Mouse (Mus musculus): ENCODE results near the gene Reln. TPM values are rescaled to one million over a fixed set of nuclear protein-coding genes. Genes with fewer than 3 reads are reported as not detected.

The Reln gene
- polyA plus RNA-seq, 1 experiment: 45.6 TPM

DNA sequence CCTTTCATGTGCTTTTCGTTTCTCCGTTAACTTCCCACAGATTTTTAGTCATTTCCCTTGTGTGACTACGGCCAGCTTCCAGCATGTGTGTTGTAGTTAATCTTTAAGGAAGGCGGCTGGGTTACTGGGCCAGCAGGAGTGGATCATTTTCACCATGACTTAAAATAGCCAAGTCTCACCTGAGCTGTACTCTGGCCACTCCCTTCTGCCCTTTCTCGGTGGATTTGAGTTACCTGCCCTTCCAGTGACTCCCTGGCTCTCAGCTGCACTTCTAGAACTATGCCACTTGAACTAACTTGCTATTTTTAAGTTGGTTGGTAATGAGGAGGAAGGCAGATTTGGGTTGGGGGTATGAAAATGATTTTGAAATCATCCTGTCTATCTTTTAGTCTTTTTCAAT is 406.4 kb downstream of the Reln start:
- no peak for TF ChIP-seq CTCF (IDR thresholded peaks at IDR 0.05; ENCODE audit: extremely low read depth, insufficient read depth, low read length)
- no peak for TF ChIP-seq POLR2A (IDR thresholded peaks at IDR 0.05; ENCODE audit: extremely low read depth, insufficient read depth, low read length)
- Histone ChIP-seq H3K4me3 (ENCODE audit: insufficient read depth, low read length) (no peak overlapping the region), H3K4me1 (ENCODE audit: control insufficient read depth, insufficient read depth, low read length) (no peaks in the 10 kb centered on the region), H3K27ac (ENCODE audit: insufficient read depth, low read length) (no peak overlapping the region)

DNA sequence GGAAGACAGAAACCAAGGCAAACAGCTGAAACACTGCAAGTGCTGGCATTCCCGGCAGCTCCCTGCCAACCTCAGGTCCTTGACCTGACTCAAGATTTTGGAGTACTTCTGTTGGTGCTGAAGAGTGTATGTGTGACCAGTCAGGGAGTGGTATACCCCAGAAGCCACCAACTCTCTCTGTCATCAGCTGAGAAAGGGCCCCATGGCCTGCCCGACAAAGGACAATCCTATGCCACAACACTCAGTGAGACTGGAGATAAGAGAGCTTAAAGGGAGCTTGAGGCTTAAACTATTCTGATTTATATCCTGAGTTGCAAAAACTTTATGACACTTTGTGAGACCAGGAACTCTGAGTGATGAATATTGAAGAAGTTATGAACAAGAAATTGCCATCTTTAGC is 407.9 kb downstream of the Reln start:
- no peaks in the 10 kb centered on the region for H3K4me1 ChIP-seq (ENCODE audit: control insufficient read depth, insufficient read depth, low read length)
- no peak for TF ChIP-seq POLR2A (IDR thresholded peaks at IDR 0.05; ENCODE audit: extremely low read depth, insufficient read depth, low read length)
- TF ChIP-seq CTCF (IDR thresholded peaks at IDR 0.05; ENCODE audit: extremely low read depth, insufficient read depth, low read length): no peak
- H3K27ac ChIP-seq (ENCODE audit: insufficient read depth, low read length): no peak overlapping the region
- no peak overlapping the region for H3K4me3 ChIP-seq (ENCODE audit: insufficient read depth, low read length)

DNA sequence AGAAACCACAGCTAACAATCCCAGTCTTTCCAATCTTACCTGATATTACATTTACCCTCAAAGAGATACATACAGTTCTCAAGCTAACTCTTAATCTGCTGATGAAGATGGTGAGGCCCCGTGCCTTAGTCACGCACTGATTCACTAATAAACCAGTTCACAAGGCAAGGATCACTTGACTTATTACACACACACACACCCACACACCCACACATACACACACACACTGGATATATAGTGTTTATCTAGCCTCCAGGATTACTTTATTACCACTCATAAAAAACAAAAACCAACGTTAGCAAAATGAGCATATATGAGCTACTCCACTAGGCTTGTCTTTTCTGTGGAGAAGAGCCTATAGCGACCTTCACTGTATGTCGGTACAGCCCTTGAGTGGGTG is 408.4 kb downstream of the Reln start:
- Histone ChIP-seq H3K4me3 (ENCODE audit: insufficient read depth, low read length) (no peak overlapping the region), H3K27ac (ENCODE audit: insufficient read depth, low read length) (no peak overlapping the region), H3K4me1 (ENCODE audit: control insufficient read depth, insufficient read depth, low read length) (no peaks in the 10 kb centered on the region)
- TF ChIP-seq POLR2A (IDR thresholded peaks at IDR 0.05; ENCODE audit: extremely low read depth, insufficient read depth, low read length): no peak

DNA sequence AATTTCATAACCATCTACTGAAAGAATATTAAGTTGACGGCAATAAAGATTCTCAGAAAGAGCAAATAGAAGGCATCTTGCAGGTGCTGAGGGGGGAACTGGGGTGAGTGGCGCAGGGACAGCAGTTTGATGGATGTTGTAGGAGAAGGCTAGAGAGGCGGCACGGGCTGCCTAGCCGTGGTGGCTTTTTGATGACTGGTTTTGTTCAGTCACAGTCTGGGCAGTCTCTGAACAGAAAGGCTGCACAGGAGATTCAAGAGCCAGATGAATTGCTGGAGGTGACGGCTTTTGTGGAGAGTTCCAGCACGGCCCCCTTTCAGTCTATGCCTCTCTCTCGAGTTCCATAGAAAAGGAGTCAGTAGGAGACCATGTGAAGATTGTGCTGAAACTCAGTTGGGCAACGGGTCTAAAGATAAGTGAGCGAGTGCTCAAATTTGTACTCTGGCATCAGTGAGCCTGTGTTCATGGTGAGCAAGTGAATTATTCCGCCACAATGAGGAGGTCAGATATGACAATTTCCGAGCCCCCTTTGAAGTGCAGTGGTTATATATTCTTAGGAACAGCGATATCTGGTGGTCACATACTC is 409.6 kb downstream of the Reln start:
- H3K27ac ChIP-seq (ENCODE audit: insufficient read depth, low read length): no peak overlapping the region
- H3K4me1 ChIP-seq (ENCODE audit: control insufficient read depth, insufficient read depth, low read length): no peaks in the 10 kb centered on the region
- H3K4me3 ChIP-seq (ENCODE audit: insufficient read depth, low read length): no peak overlapping the region
- TF ChIP-seq CTCF (IDR thresholded peaks at IDR 0.05; ENCODE audit: extremely low read depth, insufficient read depth, low read length) (no peak), POLR2A (IDR thresholded peaks at IDR 0.05; ENCODE audit: extremely low read depth, insufficient read depth, low read length) (no peak)

DNA sequence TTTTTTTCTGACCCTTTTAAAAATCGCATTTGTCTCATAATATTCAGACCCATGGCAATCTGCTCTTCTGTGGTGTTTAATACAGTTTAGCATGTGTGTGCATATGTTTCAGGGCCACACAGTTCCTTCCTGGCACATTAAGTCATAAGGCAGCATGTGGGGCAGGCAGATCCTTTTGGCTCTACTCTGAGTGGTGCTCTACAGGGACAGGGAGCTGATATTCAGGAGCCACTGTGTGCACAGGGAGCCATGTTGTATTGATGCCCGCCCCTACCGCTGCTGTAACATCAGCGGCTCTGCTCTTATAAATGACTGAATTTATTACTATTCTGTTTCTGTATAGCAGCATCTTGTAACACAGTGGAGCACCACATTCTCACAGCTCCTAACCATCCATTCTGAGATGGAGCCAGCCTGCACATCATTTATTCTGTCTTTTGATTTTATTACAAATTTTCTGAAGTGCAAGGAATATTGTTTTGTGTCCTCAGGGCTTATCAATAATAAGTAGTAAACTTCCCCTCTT is 410.3 kb downstream of the Reln start:
- TF ChIP-seq CTCF (IDR thresholded peaks at IDR 0.05; ENCODE audit: extremely low read depth, insufficient read depth, low read length): no peak
- TF ChIP-seq POLR2A (IDR thresholded peaks at IDR 0.05; ENCODE audit: extremely low read depth, insufficient read depth, low read length): no peak

DNA sequence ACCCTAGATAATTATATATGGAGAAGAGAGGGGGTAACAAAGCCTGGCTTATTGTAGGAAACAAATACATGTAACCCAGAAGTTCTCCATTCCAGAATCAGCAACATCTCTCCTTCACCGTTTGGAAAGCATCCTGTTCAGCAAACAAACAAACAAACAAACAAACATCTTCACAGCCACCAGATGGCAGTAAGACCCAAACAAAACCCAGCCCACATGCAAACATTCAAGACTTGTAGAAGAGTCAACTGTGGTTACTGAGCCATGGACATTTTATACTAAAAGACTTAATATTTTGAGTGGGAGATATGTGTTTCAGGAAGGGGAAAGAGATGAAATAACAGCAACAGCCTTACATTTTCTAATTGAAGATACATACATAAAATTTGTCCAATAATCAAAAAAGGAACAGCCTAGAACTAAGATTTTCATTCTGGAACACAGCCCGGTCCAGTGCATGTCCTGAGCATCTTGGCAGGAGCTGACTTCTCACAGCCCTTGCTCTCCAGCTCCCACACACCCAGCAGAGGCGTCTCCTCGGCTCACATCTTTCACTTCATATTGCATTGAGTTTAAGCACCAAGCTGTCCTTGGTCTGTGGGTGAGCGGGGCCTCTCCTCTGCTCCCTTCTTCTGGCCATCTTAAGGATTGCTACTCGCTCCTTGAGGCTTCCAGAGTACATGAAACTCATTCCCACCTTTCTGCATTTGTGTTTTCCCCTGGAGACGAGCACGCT is 411.0 kb downstream of the Reln start:
- TF ChIP-seq CTCF (IDR thresholded peaks at IDR 0.05; ENCODE audit: extremely low read depth, insufficient read depth, low read length) (peak; percentile 38; the same call in 1 of the 2 replicates), POLR2A (IDR thresholded peaks at IDR 0.05; ENCODE audit: extremely low read depth, insufficient read depth, low read length) (no peak)
- no peak overlapping the region for H3K27ac ChIP-seq (ENCODE audit: insufficient read depth, low read length)
- H3K4me1 ChIP-seq (ENCODE audit: control insufficient read depth, insufficient read depth, low read length): no peaks in the 10 kb centered on the region

More for the DNA sequence above, 410.3 kb downstream of the Reln start:
- Histone ChIP-seq H3K4me3 (ENCODE audit: insufficient read depth, low read length) (no peak overlapping the region), H3K4me1 (ENCODE audit: control insufficient read depth, insufficient read depth, low read length) (no peaks in the 10 kb centered on the region), H3K27ac (ENCODE audit: insufficient read depth, low read length) (no peak overlapping the region)

DNA sequence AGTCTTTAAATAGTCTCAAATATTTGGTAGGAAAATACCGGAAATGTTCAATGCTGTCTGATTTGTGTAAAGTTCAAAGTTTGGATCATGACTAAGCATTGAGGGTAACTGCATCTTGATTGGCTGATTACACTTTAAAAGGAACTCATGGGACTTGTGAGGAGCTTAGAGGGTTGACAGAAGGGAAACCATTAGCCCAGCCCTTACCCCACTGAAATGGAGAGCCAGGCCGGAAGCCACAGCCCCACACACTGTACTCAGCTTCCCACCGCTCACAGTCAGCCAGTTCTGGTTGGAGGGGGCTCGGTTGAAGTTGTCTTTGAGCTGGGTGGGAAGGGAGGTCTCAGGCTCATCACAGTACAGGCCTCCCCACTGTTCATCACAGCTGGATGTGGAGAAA is 413.4 kb downstream of the Reln start:
- Histone ChIP-seq H3K4me3 (ENCODE audit: insufficient read depth, low read length) (no peak overlapping the region), H3K4me1 (ENCODE audit: control insufficient read depth, insufficient read depth, low read length) (no peaks in the 10 kb centered on the region), H3K27ac (ENCODE audit: insufficient read depth, low read length) (no peak overlapping the region)
- no peak for TF ChIP-seq POLR2A (IDR thresholded peaks at IDR 0.05; ENCODE audit: extremely low read depth, insufficient read depth, low read length)

More for the DNA sequence above, 411.0 kb downstream of the Reln start:
- H3K4me3 ChIP-seq (ENCODE audit: insufficient read depth, low read length): no peak overlapping the region

DNA sequence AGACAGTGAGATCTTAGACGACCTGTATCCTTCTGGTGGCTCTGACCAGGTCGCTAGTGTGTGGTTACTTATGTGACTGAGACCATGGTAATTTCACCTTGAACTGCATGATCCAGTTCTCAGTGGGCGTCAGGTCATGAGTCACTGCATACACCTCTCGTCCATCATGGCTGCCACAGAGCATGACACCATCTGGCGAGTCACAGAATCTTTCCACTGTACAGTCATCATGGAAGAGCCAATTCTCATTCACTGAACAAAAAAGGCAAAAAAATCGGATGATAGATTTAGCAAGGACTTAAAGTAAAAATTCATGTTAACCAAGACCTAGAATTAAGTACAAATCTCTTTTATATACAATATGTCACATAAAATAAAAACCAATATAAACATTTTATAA is 424.2 kb downstream of the Reln start:
- TF ChIP-seq CTCF (IDR thresholded peaks at IDR 0.05; ENCODE audit: extremely low read depth, insufficient read depth, low read length) (no peak), POLR2A (IDR thresholded peaks at IDR 0.05; ENCODE audit: extremely low read depth, insufficient read depth, low read length) (no peak)
- H3K4me1 ChIP-seq (ENCODE audit: control insufficient read depth, insufficient read depth, low read length): no peaks in the 10 kb centered on the region
- H3K27ac ChIP-seq (ENCODE audit: insufficient read depth, low read length): no peak overlapping the region
- no peak overlapping the region for H3K4me3 ChIP-seq (ENCODE audit: insufficient read depth, low read length)

DNA sequence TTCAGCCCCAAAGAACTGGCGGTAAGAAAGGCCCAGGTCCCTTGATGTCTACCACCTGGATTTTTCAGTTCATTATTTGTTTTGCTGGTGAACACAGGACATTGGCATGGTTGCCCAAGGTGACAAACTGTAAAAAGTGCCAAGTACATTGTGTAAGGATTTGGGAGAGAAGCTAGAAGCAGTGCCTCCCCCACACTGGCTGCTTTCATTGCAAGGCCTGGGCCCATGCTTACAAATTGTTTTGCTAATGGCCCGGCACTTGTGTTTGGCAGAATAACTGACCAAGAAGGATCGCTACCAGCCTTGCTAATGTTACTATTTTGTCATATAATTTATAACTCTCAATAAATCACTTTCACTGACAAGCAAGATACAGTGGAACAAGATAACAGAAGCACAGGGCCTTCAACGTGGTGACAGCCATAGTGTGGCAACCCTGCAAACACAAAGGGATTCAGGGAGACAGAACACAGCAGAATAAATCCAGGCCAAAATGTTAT is 425.2 kb downstream of the Reln start:
- TF ChIP-seq POLR2A (IDR thresholded peaks at IDR 0.05; ENCODE audit: extremely low read depth, insufficient read depth, low read length) (no peak), CTCF (IDR thresholded peaks at IDR 0.05; ENCODE audit: extremely low read depth, insufficient read depth, low read length) (no peak)
- H3K27ac ChIP-seq (ENCODE audit: insufficient read depth, low read length): no peak overlapping the region
- no peak overlapping the region for H3K4me3 ChIP-seq (ENCODE audit: insufficient read depth, low read length)
- H3K4me1 ChIP-seq (ENCODE audit: control insufficient read depth, insufficient read depth, low read length): no peaks in the 10 kb centered on the region

DNA sequence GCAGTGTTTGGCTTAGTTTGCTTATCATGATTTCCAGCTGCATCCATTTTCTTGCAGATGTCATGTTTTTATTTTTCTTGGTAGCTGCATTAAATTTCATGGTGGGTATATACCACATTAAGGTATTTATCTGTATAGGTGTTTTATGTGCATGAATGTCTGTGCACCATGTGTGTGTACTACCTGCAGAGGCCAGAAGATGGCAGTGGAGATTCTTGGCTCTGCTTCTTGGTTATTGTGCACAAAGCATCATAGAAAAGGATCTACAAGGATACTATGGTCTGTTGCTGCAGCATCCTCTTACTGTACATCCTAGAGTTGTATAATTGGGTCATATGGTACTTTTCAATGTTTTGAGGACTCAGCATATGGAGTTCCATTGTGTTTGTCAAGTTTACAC is 428.5 kb downstream of the Reln start:
- TF ChIP-seq CTCF (IDR thresholded peaks at IDR 0.05; ENCODE audit: extremely low read depth, insufficient read depth, low read length): no peak
- no peak for TF ChIP-seq POLR2A (IDR thresholded peaks at IDR 0.05; ENCODE audit: extremely low read depth, insufficient read depth, low read length)
- Histone ChIP-seq H3K4me3 (ENCODE audit: insufficient read depth, low read length) (no peak overlapping the region), H3K4me1 (ENCODE audit: control insufficient read depth, insufficient read depth, low read length) (no peaks in the 10 kb centered on the region), H3K27ac (ENCODE audit: insufficient read depth, low read length) (no peak overlapping the region)
